ENCODE assay signal across 13 mouse cellular contexts in genomic region chr2:109942810-109943570, GRCm38 (mm10). TPM values are rescaled to one million over a fixed set of nuclear protein-coding genes. Genes with fewer than 3 reads are reported as not detected.
DNase-seq lines count a peak whose midpoint lies in the region; ATAC-seq and TF ChIP-seq lines count a peak whose summit lies in the region.
"Had no signal": no experiment of that assay in that cellular context is flagged by ENCODE, and none has a peak within 500 bp of the region (broad histone marks: within the 10 kb centered on the region; RNA-seq: fewer than 3 reads in every experiment).

No protein-coding gene starts in this region.

- no peak for DNase-seq in kidney, postnatal 25 days
- DNase-seq in embryo, embryonic 10.5 days (ENCODE audit: low spot score): peak; percentile 80
- peak; percentile 66 for DNase-seq in hindbrain, embryonic 11.5 days (ENCODE audit: low spot score)
- peak; percentile 54 for DNase-seq in midbrain, postnatal 0 days (ENCODE audit: low spot score)
- no peak for DNase-seq in testis, postnatal 14 days (ENCODE audit: low spot score)
- DNase-seq in spleen, postnatal 14 days (ENCODE audit: low spot score in 2 of 2): no peak
- no peak for DNase-seq in ovary, postnatal 14 days (ENCODE audit: low spot score)
- DNase-seq: gastrocnemius, postnatal 10 days; heart, postnatal 14 days; liver, embryonic 13.5 days had no signal

- no peaks in the 10 kb centered on the region for H3K9me3 ChIP-seq in kidney, embryonic 14.5 days (ENCODE audit: control insufficient read depth, low read length)
- H3K9me3 ChIP-seq in hindbrain, embryonic 11.5 days (ENCODE audit: control insufficient read depth, low read length): no peaks in the 10 kb centered on the region
- no peaks in the 10 kb centered on the region for H3K9me3 ChIP-seq in midbrain, postnatal 0 days (ENCODE audit: low read length)
- H3K9me3 ChIP-seq: liver, embryonic 13.5 days; stomach, embryonic 15.5 days had no signal

- no peak overlapping the region for H3K4me2 ChIP-seq in kidney, embryonic 14.5 days (replicated peaks; ENCODE audit: low read depth, low read length)
- no peak overlapping the region; the same call in 1 of the 2 replicates for H3K4me2 ChIP-seq in hindbrain, embryonic 11.5 days (replicated peaks; ENCODE audit: low read depth, low read length)
- no peak overlapping the region for H3K4me2 ChIP-seq in midbrain, postnatal 0 days (ENCODE audit: low read depth, low read length, poor library complexity, severe bottlenecking)
- H3K4me2 ChIP-seq: liver, embryonic 13.5 days; stomach, embryonic 15.5 days had no signal

- H3K36me3 ChIP-seq in kidney, embryonic 14.5 days (ENCODE audit: control insufficient read depth, insufficient read depth, low read length): no peaks in the 10 kb centered on the region
- no peaks in the 10 kb centered on the region for H3K36me3 ChIP-seq in hindbrain, embryonic 11.5 days (ENCODE audit: control insufficient read depth, insufficient read depth, low read length)
- no peaks in the 10 kb centered on the region for H3K36me3 ChIP-seq in midbrain, postnatal 0 days (ENCODE audit: insufficient read depth, low read length)
- H3K36me3 ChIP-seq: liver, embryonic 13.5 days; stomach, embryonic 15.5 days had no signal

- peaks cover 9% of the 10 kb centered on the region for H3K4me1 ChIP-seq in kidney, embryonic 14.5 days (ENCODE audit: control insufficient read depth, insufficient read depth, low read length)
- H3K4me1 ChIP-seq in hindbrain, embryonic 11.5 days (replicated peaks; ENCODE audit: control insufficient read depth, insufficient read depth, low read length): peaks cover 9% of the 10 kb centered on the region
- no peaks in the 10 kb centered on the region for H3K4me1 ChIP-seq in midbrain, postnatal 0 days (ENCODE audit: insufficient read depth, low read length)
- H3K4me1 ChIP-seq: liver, embryonic 13.5 days had no signal

- H3K4me3 ChIP-seq in kidney, embryonic 14.5 days (ENCODE audit: low read length): no peak overlapping the region
- H3K4me3 ChIP-seq in hindbrain, embryonic 11.5 days (ENCODE audit: low read depth, low read length): no peak overlapping the region
- H3K4me3 ChIP-seq in midbrain, postnatal 0 days (ENCODE audit: low read depth, low read length): no peak overlapping the region
- H3K4me3 ChIP-seq: left cerebral cortex, adult 2 months; liver, embryonic 13.5 days; stomach, embryonic 15.5 days had no signal

- no peaks in the 10 kb centered on the region for H3K27me3 ChIP-seq in kidney, embryonic 14.5 days (ENCODE audit: control insufficient read depth, insufficient read depth, low read length)
- no peaks in the 10 kb centered on the region for H3K27me3 ChIP-seq in hindbrain, embryonic 11.5 days (ENCODE audit: control insufficient read depth, insufficient read depth, low read length)
- H3K27me3 ChIP-seq in midbrain, postnatal 0 days (ENCODE audit: insufficient read depth, low read length): no peaks in the 10 kb centered on the region
- H3K27me3 ChIP-seq: liver, embryonic 13.5 days; stomach, embryonic 15.5 days had no signal

- H3K9ac ChIP-seq in kidney, embryonic 14.5 days (ENCODE audit: low read depth, low read length): no peak overlapping the region
- H3K9ac ChIP-seq in hindbrain, embryonic 11.5 days (ENCODE audit: low read depth, low read length): no peak overlapping the region
- no peak overlapping the region for H3K9ac ChIP-seq in midbrain, postnatal 0 days (replicated peaks; ENCODE audit: low read length, poor library complexity, severe bottlenecking)
- H3K9ac ChIP-seq: liver, embryonic 13.5 days; stomach, embryonic 15.5 days had no signal

- peak overlapping the region; percentile 43; the same call in 1 of the 2 replicates for H3K27ac ChIP-seq in kidney, embryonic 14.5 days (ENCODE audit: low read depth, low read length)
- peak overlapping the region; percentile 77 for H3K27ac ChIP-seq in hindbrain, embryonic 11.5 days (ENCODE audit: low read depth, low read length)
- no peak overlapping the region; the same call in 1 of the 2 replicates for H3K27ac ChIP-seq in midbrain, postnatal 0 days (ENCODE audit: low read depth, low read length)
- H3K27ac ChIP-seq: left cerebral cortex, adult 2 months; liver, embryonic 13.5 days; stomach, embryonic 15.5 days had no signal

- no peak for TF ChIP-seq CTCF in midbrain, postnatal 0 days (IDR thresholded peaks at IDR 0.05)

- 54% methylated on average over 8 of the region's 8 CpGs for WGBS in kidney, embryonic 14.5 days
- WGBS in hindbrain, embryonic 11.5 days: 33% methylated on average over 8 of the region's 8 CpGs
- 35% methylated on average over 8 of the region's 8 CpGs for WGBS in midbrain, postnatal 0 days

- no peak for ATAC-seq in kidney, embryonic 14.5 days (ENCODE audit: low FRiP score, low TSS enrichment)
- ATAC-seq in hindbrain, embryonic 11.5 days (ENCODE audit: low FRiP score): peak; percentile 86
- 0 out of 2 replicates have a peak, but pooled peaks have one; percentile 29 for ATAC-seq in midbrain, postnatal 0 days (ENCODE audit: low FRiP score)

RNA-seq across cellular contexts. Expression of gene Lgr4, which starts 25.5 kb away (rescaled TPM):
- 41.7 and 44.5 TPM in 2 replicates for polyA plus RNA-seq in kidney, embryonic 14.5 days (2014; fragmentation: Nextera tagmentation; extraction: Ambion mirVana)
- 18.3 and 20.7 TPM in 2 replicates for polyA plus RNA-seq in hindbrain, embryonic 11.5 days (2014; fragmentation: Nextera tagmentation; extraction: Ambion mirVana)
- total RNA-seq in midbrain, postnatal 0 days (2014; rRNA removed): 33.4 and 36.4 TPM in 2 replicates
- 9.9 and 10.1 TPM in 2 replicates for polyA plus RNA-seq in midbrain, postnatal 0 days (2015; fragmentation: Nextera tagmentation; extraction: Ambion mirVana)

RNA-seq across cellular contexts. Expression of gene Lin7c, which starts 52.3 kb away (rescaled TPM):
- polyA plus RNA-seq in kidney, embryonic 14.5 days (2014; fragmentation: Nextera tagmentation; extraction: Ambion mirVana): 50.8 and 80.7 TPM in 2 replicates
- 140 and 161 TPM in 2 replicates for polyA plus RNA-seq in hindbrain, embryonic 11.5 days (2014; fragmentation: Nextera tagmentation; extraction: Ambion mirVana)
- 232 and 296 TPM in 2 replicates for total RNA-seq in midbrain, postnatal 0 days (2014; rRNA removed)
- polyA plus RNA-seq in midbrain, postnatal 0 days (2015; fragmentation: Nextera tagmentation; extraction: Ambion mirVana): 206 and 209 TPM in 2 replicates

Comparison
In these comparisons a context has a peak if more than half of its experiments do, and no peak if none do; other contexts are left out.
1. DNase-seq: peak in embryo, embryonic 10.5 days (single experiment), hindbrain, embryonic 11.5 days (single experiment) and midbrain, postnatal 0 days (single experiment); none in kidney, postnatal 25 days (0 of 2), testis, postnatal 14 days (single experiment), spleen, postnatal 14 days (0 of 2) and ovary, postnatal 14 days (single experiment).